Mouse (Mus musculus) liver, adult 10 weeks (tissue): ENCODE data around the gene Raly. TPM values are rescaled to one million over a fixed set of nuclear protein-coding genes. Genes with fewer than 3 reads are reported as not detected.

ENCODE experiments used
- polyA plus RNA-seq: library from polyadenylated mRNA; stranded (reverse); fragments of 350-450 nt; fragmentation: Illumina TruSeq; extraction: RNeasy Lipid Tissue Mini Kit (QIAGEN cat#74804); gene quantifications from one replicate; pipeline ENCODE4 v1.2.3, GENCODE M21; 2014; ENCODE audit warnings: low read depth, low replicate concordance

Raly gene
- polyA plus RNA-seq = 54.8 TPM

GRCm38 (mm10) chr2:154790656-154791483 is at the start of gene Raly, which contains the start of gene a:
TSS of gene Raly (plus strand) at chr2:154791096.
TSS of gene a (plus strand) at chr2:154791402.

DNA sequence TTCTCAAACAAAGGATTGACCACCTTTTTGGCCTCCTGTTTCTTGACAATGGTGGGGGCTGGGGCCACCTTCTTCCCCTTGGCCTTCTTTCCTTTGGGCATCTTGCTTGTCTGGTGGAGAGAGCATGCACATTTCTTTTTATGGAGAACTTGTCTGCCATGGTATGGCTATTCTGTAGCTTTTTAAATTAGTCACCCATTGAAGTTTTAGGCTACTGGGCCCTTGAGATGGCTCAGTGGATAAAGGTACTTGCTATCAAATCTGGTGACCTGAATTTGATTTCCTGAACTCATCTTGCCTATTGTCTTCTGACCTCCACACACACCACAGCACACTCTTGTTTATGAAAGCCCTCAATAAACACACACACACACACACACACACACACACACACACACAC is 21.0 kb upstream of the Raly start, which contains the start of gene Gm14214:
Gm14214 (minus strand) TSS at position 101 of the 400 bp plus-strand sequence.

GRCm38 (mm10) chr2:154892201-154893044 is 101.5 kb downstream of the Raly start, which contains the start of gene Eif2s2:
TSS of gene Eif2s2 (minus strand) at chr2:154892935.

Other genes with a start within 250 kb of the Raly start
- gene 1700003F12Rik, start 244.0 kb upstream of the Raly start, polyA plus RNA-seq = not detected
- not detected for gene Actl10, start 239.3 kb upstream of the Raly start, polyA plus RNA-seq
- gene Necab3, start 232.2 kb upstream of the Raly start, polyA plus RNA-seq = not detected
- gene E2f1, start 221.2 kb upstream of the Raly start, polyA plus RNA-seq = not detected
- 40.3 TPM for gene Pxmp4, start 187.4 kb upstream of the Raly start, polyA plus RNA-seq
- 0.19 TPM for gene Zfp341, start 177.8 kb upstream of the Raly start, polyA plus RNA-seq
- gene 4930519P11Rik, start 177.7 kb upstream of the Raly start, polyA plus RNA-seq = not detected
- gene Chmp4b, start 139.4 kb upstream of the Raly start, polyA plus RNA-seq = 36.4 TPM
- not detected for gene Gm14214, start 21.1 kb upstream of the Raly start, polyA plus RNA-seq
- not detected for gene a, start 306 bp downstream of the Raly start, polyA plus RNA-seq
- 159 TPM for gene Eif2s2, start 101.8 kb downstream of the Raly start, polyA plus RNA-seq
- 0.19 TPM for gene Gm14226, start 227.2 kb downstream of the Raly start, polyA plus RNA-seq